Mouse (Mus musculus) midbrain, embryonic 11.5 days (tissue): ENCODE measurements at regions not wholly inside any gene's neighbourhood (a gene's known extent, or its start where the extent isn't known, plus 50 kb on each side); places are given as distances from the start of the nearest gene placed in this dataset.

Experiments
- ATAC-seq: fragments of 200-750 bp; cut with Nextera tagmentation; 2 replicates; pipeline ENCODE4 v1.8.0; 2017; ENCODE audit warnings: moderate TSS enrichment, moderate library complexity; ENCODE audit not compliant: low FRiP score
- DNase-seq: peaks from one replicate; pipeline ENCODE4 v3.0.0; 2015; ENCODE audit warnings: low spot score; ENCODE audit errors: missing footprints
- H3K27ac ChIP-seq: fragments of 300-500 bp; sonication (generic); 2 replicates; pipeline ENCODE4 v1.5.1; 2014; ENCODE audit warnings: low read depth, low read length
- H3K27me3 ChIP-seq: fragments of 300-500 bp; sonication (generic); 2 replicates; pipeline ENCODE4 v1.6.1; 2014; ENCODE audit warnings: mild to moderate bottlenecking, low read length, moderate library complexity, mixed read lengths; ENCODE audit not compliant: control insufficient read depth, insufficient read depth
- H3K36me3 ChIP-seq: fragments of 300-500 bp; sonication (generic); 2 replicates; pipeline ENCODE4 v1.6.1; 2014; ENCODE audit warnings: mild to moderate bottlenecking, low read length, moderate library complexity, mixed read lengths; ENCODE audit not compliant: control insufficient read depth, insufficient read depth
- H3K4me1 ChIP-seq: fragments of 300-500 bp; sonication (generic); 2 replicates; pipeline ENCODE4 v1.6.1; 2014; ENCODE audit warnings: low read length; ENCODE audit not compliant: control insufficient read depth, insufficient read depth
- H3K4me2 ChIP-seq: fragments of 300-500 bp; sonication (generic); 2 replicates; pipeline ENCODE4 v1.6.1; 2014; ENCODE audit warnings: mild to moderate bottlenecking, moderate library complexity
- H3K4me3 ChIP-seq: fragments of 300-500 bp; sonication (generic); 2 replicates; pipeline ENCODE4 v1.5.1; 2014; ENCODE audit warnings: low read depth, low read length
- H3K9ac ChIP-seq: fragments of 300-500 bp; sonication (generic); 2 replicates; pipeline ENCODE4 v1.6.1; 2014; ENCODE audit warnings: low read length
- H3K9me3 ChIP-seq: fragments of 300-500 bp; sonication (generic); 2 replicates; pipeline ENCODE4 v1.6.1; 2016; ENCODE audit warnings: low read length; ENCODE audit not compliant: control insufficient read depth
- WGBS: fragments of 180-500 bp; shearing (Covaris S2); extraction: QIAGEN DNeasy Blood & Tissue Kit; methylation state at CpG from one replicate; pipeline ENCODE4 v1.1.7; 2014; 5-methylcytosine and 5-hydroxymethylcytosine counted together

GRCm38 (mm10) chr11:112173585-112173984 is 608.4 kb upstream of the Sox9 start:
- H3K9ac ChIP-seq, result no peak overlapping the region
- no peaks in the 10 kb centered on the region for H3K36me3 ChIP-seq
- H3K4me1 ChIP-seq, result no peaks in the 10 kb centered on the region
- no peaks in the 10 kb centered on the region for H3K27me3 ChIP-seq
- ATAC-seq, result no peak
- no peak overlapping the region for H3K4me2 ChIP-seq
- H3K4me3 ChIP-seq, result no peak overlapping the region
- no peak overlapping the region for H3K27ac ChIP-seq
- DNase-seq, result no peak
- 83% methylated on average over 10 of the region's 10 CpGs for WGBS
- H3K9me3 ChIP-seq, result no peaks in the 10 kb centered on the region

- WGBS, result 83% methylated on average over 6 of the region's 6 CpGs
- H3K36me3 ChIP-seq, result no peaks in the 10 kb centered on the region
- no peak overlapping the region for H3K9ac ChIP-seq
- DNase-seq (no peak), ATAC-seq (no peak)
- H3K4me1 ChIP-seq, result no peaks in the 10 kb centered on the region
- H3K9me3 ChIP-seq, result no peaks in the 10 kb centered on the region
- H3K27me3 ChIP-seq, result no peaks in the 10 kb centered on the region
- no peak overlapping the region for H3K4me2 ChIP-seq
- no peak overlapping the region for H3K27ac ChIP-seq
- no peak overlapping the region for H3K4me3 ChIP-seq
These were observed 606.7 kb upstream of the Sox9 start for GRCm38 (mm10) chr11:112175302-112175701.

GRCm38 (mm10) chr11:112180666-112181065 is 601.4 kb upstream of the Sox9 start:
- H3K4me1 ChIP-seq, result no peaks in the 10 kb centered on the region
- no peak overlapping the region for H3K4me3 ChIP-seq
- no peak overlapping the region for H3K4me2 ChIP-seq
- H3K27ac ChIP-seq, result no peak overlapping the region
- no peaks in the 10 kb centered on the region for H3K27me3 ChIP-seq
- no peak overlapping the region for H3K9ac ChIP-seq
- DNase-seq (no peak), ATAC-seq (no peak)
- no peaks in the 10 kb centered on the region for H3K9me3 ChIP-seq
- no peaks in the 10 kb centered on the region for H3K36me3 ChIP-seq
- whole genome bisulfite sequencing, result 84% methylated on average over 10 of the region's 10 CpGs

- no peaks in the 10 kb centered on the region for H3K36me3 ChIP-seq
- peak overlapping the region; percentile 9; the same call in 1 of the 2 replicates for H3K4me3 ChIP-seq
- 0 out of 2 replicates have a peak overlapping the region, but pooled peaks have one; percentile 6 for H3K9ac ChIP-seq
- H3K27ac ChIP-seq, result no peak overlapping the region
- peaks cover 9% of the 10 kb centered on the region for H3K4me1 ChIP-seq
- H3K27me3 ChIP-seq, result no peaks in the 10 kb centered on the region
- H3K4me2 ChIP-seq, result peak overlapping the region; percentile 40
- no peaks in the 10 kb centered on the region for H3K9me3 ChIP-seq
- WGBS, result 7% methylated on average over 18 of the region's 18 CpGs
- ATAC-seq (peak; percentile 77), DNase-seq (peak; percentile 91)
These were observed 584.3 kb upstream of the Sox9 start for GRCm38 (mm10) chr11:112197620-112198268.

- H3K36me3 ChIP-seq, result no peaks in the 10 kb centered on the region
- no peak overlapping the region for H3K27ac ChIP-seq
- ATAC-seq, result no peak
These were observed 577.5 kb upstream of the Sox9 start for GRCm38 (mm10) chr11:112204561-112204960.

GRCm38 (mm10) chr11:112209414-112209813 is 572.6 kb upstream of the Sox9 start:
- no peak overlapping the region for H3K9ac ChIP-seq
- no peaks in the 10 kb centered on the region for H3K36me3 ChIP-seq
- H3K4me1 ChIP-seq, result no peaks in the 10 kb centered on the region
- 0 out of 2 replicates have a peak, but pooled peaks have one; percentile 33 for ATAC-seq
- no peaks in the 10 kb centered on the region for H3K27me3 ChIP-seq
- peak; percentile 90 for DNase-seq
- H3K27ac ChIP-seq, result no peak overlapping the region
- H3K4me2 ChIP-seq, result no peak overlapping the region
- no peak overlapping the region for H3K4me3 ChIP-seq
- WGBS, result 27% methylated on average over 4 of the region's 4 CpGs
- H3K9me3 ChIP-seq, result no peaks in the 10 kb centered on the region

More at GRCm38 (mm10) chr11:112204561-112204960, 577.5 kb upstream of the Sox9 start:
- WGBS, result 70% methylated on average over 2 of the region's 2 CpGs
- Histone ChIP-seq H3K27me3 (no peaks in the 10 kb centered on the region), H3K9ac (no peak overlapping the region), H3K4me1 (no peaks in the 10 kb centered on the region), H3K9me3 (no peaks in the 10 kb centered on the region), H3K4me3 (no peak overlapping the region), H3K4me2 (no peak overlapping the region)
- no peak for DNase-seq

- Histone ChIP-seq H3K27me3 (no peaks in the 10 kb centered on the region), H3K27ac (no peak overlapping the region), H3K36me3 (no peaks in the 10 kb centered on the region), H3K4me1 (no peaks in the 10 kb centered on the region), H3K9me3 (no peaks in the 10 kb centered on the region), H3K4me2 (no peak overlapping the region), H3K4me3 (no peak overlapping the region), H3K9ac (no peak overlapping the region)
- ATAC-seq (no peak), DNase-seq (no peak)
- WGBS, result 90% methylated on average over 5 of the region's 5 CpGs
These were observed 562.8 kb upstream of the Sox9 start for GRCm38 (mm10) chr11:112219046-112219720.

- Histone ChIP-seq H3K4me2 (no peak overlapping the region), H3K9me3 (no peaks in the 10 kb centered on the region), H3K27me3 (no peaks in the 10 kb centered on the region), H3K9ac (no peak overlapping the region), H3K27ac (no peak overlapping the region), H3K4me3 (no peak overlapping the region), H3K4me1 (no peaks in the 10 kb centered on the region), H3K36me3 (no peaks in the 10 kb centered on the region)
- DNase-seq (no peak), ATAC-seq (no peak)
- WGBS, result 92% methylated on average over 7 of the region's 7 CpGs
These were observed 547.4 kb upstream of the Sox9 start for GRCm38 (mm10) chr11:112234492-112235116.
